Mouse (Mus musculus) heart, postnatal 10 days (tissue): ENCODE measurements at regions not wholly inside any gene's neighbourhood (a gene's known extent, or its start where the extent isn't known, plus 50 kb on each side); places are given as distances from the start of the nearest gene placed in this dataset.
A peak's percentile ranks its signal among the peaks of the same experiment; 100 is the strongest.
"Not testable (repeated sequence)": the region's sequence is repeated elsewhere in the genome, so short reads cannot be mapped to it uniquely, and the experiment has no call there.

ENCODE experiments used
- DNase-seq, 2 experiments: peaks; one replicate each; pipeline ENCODE4 v3.0.0; 2021
- intact Hi-C: fragments of 180-260 bp; cut with DNase I; formaldehyde crosslinking; loops from one replicate; pipeline ENCODE4 v1.15.1; 2025

DNA sequence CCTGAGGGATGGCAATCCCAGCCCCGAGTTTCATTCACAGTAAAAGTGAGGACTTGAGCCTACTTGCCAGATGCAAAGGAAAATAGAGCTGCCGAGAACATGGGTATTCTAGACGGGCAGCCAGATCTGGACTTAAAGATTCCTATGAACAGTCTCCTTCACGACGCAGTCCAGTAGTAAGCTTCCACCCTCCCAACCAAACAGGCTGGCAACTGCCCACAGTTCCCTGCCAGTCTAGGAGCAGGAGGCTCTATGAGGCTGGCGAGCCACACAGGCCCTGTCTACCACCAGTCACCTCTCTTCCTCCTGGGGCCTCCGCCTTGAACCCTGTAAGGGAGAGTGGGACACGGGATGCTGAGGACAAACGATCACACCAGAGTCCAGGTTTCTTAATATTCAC, 153.5 kb upstream of the Snrpn start:
- no peak for DNase-seq
- intact Hi-C loops, result no loop called here

- intact Hi-C loops, result not testable (repeated sequence)
- peak; percentile 19 to 31 for DNase-seq
These were observed 104.3 kb upstream of the Snrpn start for GRCm38 (mm10) chr7:60244187-60244866.

GRCm38 (mm10) chr7:60243746-60244145, 103.7 kb upstream of the Snrpn start:
- intact Hi-C loops, result not testable (repeated sequence)
- DNase-seq, result peak; percentile 52 to 63

GRCm38 (mm10) chr7:60238595-60239195, 98.7 kb upstream of the Snrpn start:
- DNase-seq, result peak; percentile 2 to 43
- intact Hi-C loops, result not testable (repeated sequence)

GRCm38 (mm10) chr7:60216358-60217273, 76.6 kb upstream of the Snrpn start:
- intact Hi-C loops, DNase-seq: not testable (repeated sequence)
